ENCODE assay signal across 10 mouse cellular contexts in the genomic region with DNA sequence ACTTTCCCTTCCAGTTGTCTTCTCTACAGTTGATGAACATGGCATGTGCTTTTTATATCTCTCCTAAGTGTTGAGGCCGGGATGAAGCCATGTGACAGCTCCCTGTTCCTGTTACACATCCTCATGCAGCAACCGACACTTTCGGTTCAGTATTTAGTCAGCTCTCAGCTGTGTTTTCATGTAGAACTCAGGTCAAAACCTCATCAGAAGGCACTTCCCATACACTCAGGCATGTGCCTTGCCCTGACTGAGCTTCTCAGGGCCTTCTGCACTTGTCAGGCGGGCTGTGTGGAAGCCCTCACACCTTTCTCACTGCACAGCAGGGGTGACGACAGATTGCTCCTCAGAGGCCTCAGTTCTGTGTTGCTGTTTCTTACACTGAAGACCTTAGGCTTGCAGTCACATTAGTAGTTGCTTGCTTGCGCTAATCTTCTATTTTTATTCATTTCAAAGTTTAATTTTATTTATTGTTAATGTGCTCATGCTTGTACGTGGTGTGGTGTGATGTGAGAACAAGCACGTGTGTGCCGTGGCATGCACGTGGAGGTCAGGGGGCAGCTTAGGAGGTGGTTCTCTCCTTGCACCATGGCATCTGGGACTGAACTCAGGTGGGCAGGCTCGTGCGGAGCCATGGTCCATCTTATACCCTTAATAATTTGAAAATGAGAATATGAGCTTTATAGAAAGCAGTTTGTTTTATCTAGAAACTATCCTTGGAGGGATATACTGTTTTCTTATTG. TPM values are rescaled to one million over a fixed set of nuclear protein-coding genes. Genes with fewer than 3 reads are reported as not detected.
DNase-seq lines count a peak whose midpoint lies in the region; TF ChIP-seq lines count a peak whose summit lies in the region.
"Had no signal": no experiment of that assay in that cellular context is flagged by ENCODE, and none has a peak within 500 bp of the region (broad histone marks: within the 10 kb centered on the region; RNA-seq: fewer than 3 reads in every experiment).

No protein-coding gene starts in this region.

- peak; percentile 26 for DNase-seq in left cerebral cortex, adult 11 months (ENCODE audit: low spot score)
- no peak for DNase-seq in left cerebral cortex, postnatal 36 days (ENCODE audit: low spot score in 2 of 2)
- peak; percentile 50 to 66 for DNase-seq in heart, adult 9 months (ENCODE audit: low spot score in 2 of 2)
- DNase-seq in naive thymus-derived CD4-positive, alpha-beta T cell, adult 2 months (ENCODE audit: low read depth) = peak; percentile 5
- no peak for DNase-seq in right cerebral cortex, postnatal 14 days
- no peak for DNase-seq in adrenal gland, adult 18-20 months (ENCODE audit: low spot score in 2 of 2)
- DNase-seq: cerebellum, postnatal 10 days; lung, embryonic 14.5 days had no signal

- peaks cover 8% of the 10 kb centered on the region for H3K4me1 ChIP-seq in bone marrow, adult 2 months (ENCODE audit: control insufficient read depth, insufficient read depth, low read length)

- H3K4me3 ChIP-seq in bone marrow, adult 2 months (replicated peaks; ENCODE audit: control insufficient read depth, low read depth, low read length) = no peak overlapping the region

- TF ChIP-seq CTCF in bone marrow, adult 2 months (IDR thresholded peaks at IDR 0.05; ENCODE audit: control insufficient read depth, insufficient read depth, low read length) = no peak

- TF ChIP-seq POLR2A in bone marrow, adult 2 months (IDR thresholded peaks at IDR 0.05; ENCODE audit: borderline replicate concordance, control insufficient read depth, low read depth, low read length) = no peak

- intact Hi-C loops in left cerebral cortex, postnatal 36 days (cut with DNase I) = no loop called here

- 39% methylated on average over 12 of the region's 12 CpGs for WGBS in bone marrow, adult 2 months

- H3K27ac ChIP-seq in bone marrow, adult 2 months (ENCODE audit: control insufficient read depth, insufficient read depth, low read depth, low read length, poor library complexity) = peak overlapping the region; percentile 5; the same call in 1 of the 2 replicates
- H3K27ac ChIP-seq: kidney, postnatal 0 days had no signal

RNA-seq across cellular contexts. Expression of gene Arhgap32, which starts 30.5 kb away (rescaled TPM):
- total RNA-seq in left cerebral cortex, postnatal 36 days (2021) = 100 to 1,000 TPM; 471 to 473 TPM
- 2.6 and 2.8 TPM in 2 replicates for polyA plus RNA-seq in bone marrow, adult 2 months (2011; ENCODE audit: insufficient read depth, insufficient read length, low replicate concordance, missing spikeins)
- 10 to 100 TPM; 55.3 to 74.8 TPM for total RNA-seq in adrenal gland, adult 18-20 months (2021)

Comparison
In these comparisons a context has a peak if more than half of its experiments do, and no peak if none do; other contexts are left out.
1. DNase-seq: peak in left cerebral cortex, adult 11 months (single experiment), heart, adult 9 months (2 of 2) and naive thymus-derived CD4-positive, alpha-beta T cell, adult 2 months (single experiment); none in left cerebral cortex, postnatal 36 days (0 of 2), right cerebral cortex, postnatal 14 days (single experiment) and adrenal gland, adult 18-20 months (0 of 2).
2. RNA of gene Arhgap32, which starts 30.5 kb away (total RNA-seq): 471 to 473 TPM in left cerebral cortex, postnatal 36 days; 55.3 to 74.8 TPM in adrenal gland, adult 18-20 months; every median in the first group is over 4 times any median in the second.